Mouse (Mus musculus) C2C12 (cell line): ENCODE measurements around the gene Frmd4a. TPM values are rescaled to one million over a fixed set of nuclear protein-coding genes. Genes with fewer than 3 reads are reported as not detected.

Experiments
- H3K27me3 ChIP-seq: one replicate; pipeline ENCODE4 v1.6.1; 2011; ENCODE audit not compliant: control insufficient read depth, insufficient read depth, insufficient read length
- H3K36me3 ChIP-seq: one replicate; pipeline ENCODE4 v1.6.1; 2011; ENCODE audit not compliant: control insufficient read depth, insufficient read depth
- H3K4me3 ChIP-seq: one replicate; pipeline ENCODE4 v1.5.1; 2011; ENCODE audit warnings: mild to moderate bottlenecking, control low read depth; ENCODE audit not compliant: poor library complexity, insufficient read depth, severe bottlenecking
- H3K79me2 ChIP-seq: one replicate; pipeline ENCODE4 v1.6.1; 2011; ENCODE audit not compliant: control insufficient read depth, insufficient read depth
- H3K79me3 ChIP-seq: one replicate; pipeline ENCODE4 v1.6.1; 2011; ENCODE audit warnings: low read depth, control low read depth
- H3ac ChIP-seq: one replicate; pipeline ENCODE3; 2011; ENCODE audit warnings: low read depth; ENCODE audit not compliant: control insufficient read depth, insufficient read length
- CEBPB ChIP-seq: IDR thresholded peaks from one replicate; pipeline ENCODE4 v1.6.1; 2011; ENCODE audit warnings: low read depth, mild to moderate bottlenecking, control low read depth, moderate library complexity
- CTCF ChIP-seq: IDR thresholded peaks from one replicate; pipeline ENCODE4 v1.5.1; 2011; ENCODE audit not compliant: control insufficient read depth, insufficient read depth, insufficient read length
- FOSL1 ChIP-seq: IDR thresholded peaks from one replicate; pipeline ENCODE4 v1.8.0; 2011; ENCODE audit warnings: mild to moderate bottlenecking, low read length; ENCODE audit not compliant: poor library complexity, insufficient read depth, severe bottlenecking
- MAX ChIP-seq: IDR thresholded peaks from one replicate; pipeline ENCODE4 v1.6.1; 2011; ENCODE audit warnings: mild to moderate bottlenecking, control low read depth
- MYOD1 ChIP-seq: IDR thresholded peaks from one replicate; pipeline ENCODE4 v1.6.1; 2011; ENCODE audit warnings: low read depth; ENCODE audit not compliant: control insufficient read depth, insufficient read length
- MYOG ChIP-seq: IDR thresholded peaks from one replicate; pipeline ENCODE4 v1.6.1; 2011; ENCODE audit not compliant: control insufficient read depth, insufficient read length; ENCODE audit errors: extremely low read depth
- USF1 ChIP-seq: IDR thresholded peaks from one replicate; pipeline ENCODE4 v1.6.1; 2011; ENCODE audit warnings: low read depth, mild to moderate bottlenecking, control low read depth, moderate library complexity
- polyA plus RNA-seq: library from polyadenylated mRNA; unstranded; fragments of >200 nt; fragmentation: generic; extraction: Trizol; gene quantifications from one replicate; pipeline ENCODE4 v1.2.1, GENCODE M21; 2012; ENCODE audit warnings: missing spikeins

Frmd4a gene
- polyA plus RNA-seq, 1 experiment, result 32.7 TPM

GRCm38 (mm10) chr2:4575975-4576374 is 558.5 kb downstream of the Frmd4a start:
- peaks cover 91% of the 10 kb centered on the region for H3K36me3 ChIP-seq
- peaks cover 16% of the 10 kb centered on the region for H3K79me3 ChIP-seq
- H3K79me2 ChIP-seq, result peaks cover 82% of the 10 kb centered on the region
- H3K4me3 ChIP-seq, result no peak overlapping the region
- no peak for TF ChIP-seq CTCF
- TF ChIP-seq CEBPB, result no peak
- no peak for TF ChIP-seq MAX
- no peak for TF ChIP-seq MYOG
- no peak for TF ChIP-seq MYOD1
- no peak for TF ChIP-seq FOSL1
- TF ChIP-seq USF1, result no peak
- H3ac ChIP-seq, result no peak overlapping the region
- H3K27me3 ChIP-seq, result no peaks in the 10 kb centered on the region

GRCm38 (mm10) chr2:4578291-4578690 is 560.8 kb downstream of the Frmd4a start:
- TF ChIP-seq FOSL1 (no peak), MAX (no peak), MYOD1 (no peak)
- Histone ChIP-seq H3ac (no peak overlapping the region), H3K79me3 (peaks cover 27% of the 10 kb centered on the region), H3K36me3 (peaks cover 93% of the 10 kb centered on the region), H3K79me2 (peaks cover 91% of the 10 kb centered on the region), H3K4me3 (no peak overlapping the region), H3K27me3 (no peaks in the 10 kb centered on the region)

GRCm38 (mm10) chr2:4579357-4580068 is 562.0 kb downstream of the Frmd4a start:
- peaks cover 33% of the 10 kb centered on the region for H3K79me3 ChIP-seq
- H3ac ChIP-seq, result no peak overlapping the region
- H3K4me3 ChIP-seq, result no peak overlapping the region
- TF ChIP-seq MYOD1 (no peak), MAX (no peak), FOSL1 (no peak), USF1 (no peak), CTCF (no peak), MYOG (no peak), CEBPB (no peak)
- no peaks in the 10 kb centered on the region for H3K27me3 ChIP-seq
- H3K79me2 ChIP-seq, result peaks cover 88% of the 10 kb centered on the region
- peaks cover 93% of the 10 kb centered on the region for H3K36me3 ChIP-seq

- TF ChIP-seq CEBPB (no peak), CTCF (no peak), MYOD1 (no peak), MYOG (no peak), USF1 (no peak), MAX (no peak), FOSL1 (no peak)
- H3K79me3 ChIP-seq, result peaks cover 34% of the 10 kb centered on the region
- H3K4me3 ChIP-seq, result no peak overlapping the region
- no peak overlapping the region for H3ac ChIP-seq
- H3K27me3 ChIP-seq, result no peaks in the 10 kb centered on the region
- H3K79me2 ChIP-seq, result peaks cover 82% of the 10 kb centered on the region
- H3K36me3 ChIP-seq, result peaks cover 93% of the 10 kb centered on the region
These were observed 563.1 kb downstream of the Frmd4a start for GRCm38 (mm10) chr2:4580666-4581065.

GRCm38 (mm10) chr2:4582930-4583329 is 565.4 kb downstream of the Frmd4a start:
- Histone ChIP-seq H3ac (no peak overlapping the region), H3K36me3 (peaks cover 97% of the 10 kb centered on the region), H3K79me2 (peaks cover 68% of the 10 kb centered on the region), H3K27me3 (no peaks in the 10 kb centered on the region), H3K4me3 (no peak overlapping the region), H3K79me3 (peaks cover 32% of the 10 kb centered on the region)
- TF ChIP-seq MYOG (no peak), MYOD1 (no peak), USF1 (no peak), CTCF (no peak)

GRCm38 (mm10) chr2:4584252-4584651 is 566.7 kb downstream of the Frmd4a start:
- peaks cover 34% of the 10 kb centered on the region for H3K79me3 ChIP-seq
- no peak overlapping the region for H3K4me3 ChIP-seq
- peaks cover 56% of the 10 kb centered on the region for H3K79me2 ChIP-seq
- no peaks in the 10 kb centered on the region for H3K27me3 ChIP-seq
- peaks cover 98% of the 10 kb centered on the region for H3K36me3 ChIP-seq
- H3ac ChIP-seq, result no peak overlapping the region
- no peak for TF ChIP-seq CTCF
- TF ChIP-seq CEBPB, result no peak
- no peak for TF ChIP-seq MYOD1
- no peak for TF ChIP-seq USF1
- no peak for TF ChIP-seq MAX
- no peak for TF ChIP-seq FOSL1
- no peak for TF ChIP-seq MYOG
